Mouse (Mus musculus) thymus, adult 2 months (tissue): Measurements from ENCODE around the gene Clmn.

Experiments
- CTCF ChIP-seq: fragments of 200-500 bp; IDR thresholded peaks from 2 replicates; pipeline ENCODE4 v1.5.1; 2012; ENCODE audit warnings: mild to moderate bottlenecking, control low read depth, low read length, moderate library complexity, borderline replicate concordance; ENCODE audit not compliant: control insufficient read depth, poor library complexity, insufficient read depth; ENCODE audit errors: extremely low read depth
- POLR2A ChIP-seq: fragments of 200-500 bp; IDR thresholded peaks from 2 replicates; pipeline ENCODE4 v1.6.1; 2012; ENCODE audit warnings: mild to moderate bottlenecking, low read length, control low read depth, moderate library complexity; ENCODE audit not compliant: control insufficient read depth, poor library complexity, insufficient read depth; ENCODE audit errors: extremely low read depth

- TF ChIP-seq POLR2A (no peak), CTCF (no peak)
These were observed 7.3 kb downstream of the Clmn start for GRCm38 (mm10) chr12:104857614-104858013.
